Comparison of ENCODE assay signal across 19 mouse cellular contexts in the genomic region with DNA sequence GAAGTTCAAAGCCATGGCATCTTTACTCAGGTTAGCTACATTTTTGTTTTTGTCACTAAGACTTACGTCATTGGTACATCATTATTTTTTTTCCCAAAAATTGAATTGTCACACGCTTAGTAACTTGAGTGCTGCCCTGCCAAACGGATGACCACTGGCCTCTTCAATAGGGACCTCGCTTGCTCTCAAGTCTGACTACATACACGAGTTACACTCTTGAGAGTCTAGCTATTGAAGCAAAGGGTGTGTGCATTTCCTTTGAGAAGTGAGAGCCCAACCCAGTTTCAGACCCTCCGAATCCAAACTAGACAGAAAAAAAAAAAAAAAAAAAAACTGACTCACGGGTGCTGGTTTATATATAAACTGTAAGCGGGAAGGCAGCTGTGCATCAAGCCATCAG.
"Had no signal": no experiment of that assay in that cellular context is flagged by ENCODE, and none has a peak within 500 bp of the region (broad histone marks: within the 10 kb centered on the region; RNA-seq: fewer than 3 reads in every experiment).

No protein-coding gene starts in this region.

- H3K4me1 ChIP-seq: lung, embryonic 15.5 days; midbrain, embryonic 10.5 days; midbrain, embryonic 12.5 days; neural tube, embryonic 13.5 days; neural tube, embryonic 15.5 days had no signal

- H3K27me3 ChIP-seq: lung, embryonic 15.5 days; midbrain, embryonic 12.5 days; neural tube, embryonic 13.5 days; neural tube, embryonic 15.5 days had no signal

- H3K4me3 ChIP-seq: lung, embryonic 15.5 days; midbrain, embryonic 10.5 days; midbrain, embryonic 12.5 days; myocyte; neural tube, embryonic 13.5 days; neural tube, embryonic 15.5 days had no signal

- H3K9me3 ChIP-seq: lung, embryonic 15.5 days; midbrain, embryonic 10.5 days; midbrain, embryonic 12.5 days; neural tube, embryonic 13.5 days; neural tube, embryonic 15.5 days had no signal

- H3K9ac ChIP-seq: liver, embryonic 14.5 days; lung, embryonic 15.5 days; midbrain, embryonic 12.5 days; neural tube, embryonic 13.5 days; neural tube, embryonic 15.5 days had no signal

- H3K4me2 ChIP-seq: lung, embryonic 15.5 days; midbrain, embryonic 12.5 days; neural tube, embryonic 13.5 days; neural tube, embryonic 15.5 days had no signal

- H3K27ac ChIP-seq: liver, embryonic 14.5 days; lung, embryonic 15.5 days; midbrain, embryonic 10.5 days; midbrain, embryonic 12.5 days; neural tube, embryonic 13.5 days; neural tube, embryonic 15.5 days had no signal

- DNase-seq: lung, adult 18-20 months; lung, postnatal 4 days; midbrain, embryonic 14.5 days; retina, postnatal 1 day; right cerebral cortex, adult 18-20 months; right cerebral cortex, postnatal 25 days; right cerebral cortex, postnatal 4 days; spleen, adult 18-20 months; thymus, adult 18-20 months; thymus, postnatal 14 days; thymus, postnatal 36 days had no signal

- ATAC-seq: midbrain, embryonic 16.5 days had no signal

- H3K36me3 ChIP-seq: neural tube, embryonic 13.5 days; neural tube, embryonic 15.5 days had no signal
